Mouse (Mus musculus) heart, embryonic 13.5 days (tissue): ENCODE data around the gene Gfer. TPM values are rescaled to one million over a fixed set of nuclear protein-coding genes. Genes with fewer than 3 reads are reported as not detected.
"Not testable (repeated sequence)": the region's sequence is repeated elsewhere in the genome, so short reads cannot be mapped to it uniquely, and the experiment has no call there.

Experiments
- ATAC-seq: fragments of 200-750 bp; cut with Nextera tagmentation; 2 replicates; pipeline ENCODE4 v1.8.0; 2017; ENCODE audit warnings: moderate TSS enrichment; ENCODE audit not compliant: insufficient number of reproducible peaks, low FRiP score, low TSS enrichment; ENCODE audit errors: extremely low read depth
- H3K27ac ChIP-seq: fragments of 300-500 bp; sonication (generic); replicated peaks from 2 replicates; pipeline ENCODE4 v1.5.1; 2015; ENCODE audit warnings: moderate library complexity, mild to moderate bottlenecking, inconsistent platforms
- H3K27me3 ChIP-seq: fragments of 300-500 bp; sonication (generic); replicated peaks from 2 replicates; pipeline ENCODE4 v1.6.1; 2015; ENCODE audit warnings: mild to moderate bottlenecking, inconsistent platforms
- H3K36me3 ChIP-seq: fragments of 300-500 bp; sonication (generic); 2 replicates; pipeline ENCODE4 v1.6.1; 2015; ENCODE audit warnings: mild to moderate bottlenecking, inconsistent platforms
- H3K4me1 ChIP-seq: fragments of 300-500 bp; sonication (generic); 2 replicates; pipeline ENCODE4 v1.6.1; 2015; ENCODE audit warnings: inconsistent platforms
- H3K4me2 ChIP-seq: fragments of 300-500 bp; sonication (generic); 2 replicates; pipeline ENCODE4 v1.6.1; 2015; ENCODE audit warnings: inconsistent platforms, mild to moderate bottlenecking, moderate library complexity
- H3K4me3 ChIP-seq: fragments of 300-500 bp; sonication (generic); 2 replicates; pipeline ENCODE4 v1.5.1; 2015; ENCODE audit warnings: moderate library complexity, mild to moderate bottlenecking, inconsistent platforms
- H3K9ac ChIP-seq: fragments of 300-500 bp; sonication (generic); 2 replicates; pipeline ENCODE4 v1.6.1; 2015; ENCODE audit warnings: inconsistent platforms, mild to moderate bottlenecking, moderate library complexity
- H3K9me3 ChIP-seq: fragments of 300-500 bp; sonication (generic); 2 replicates; pipeline ENCODE4 v1.6.1; 2016; ENCODE audit warnings: inconsistent platforms
- WGBS: fragments of 180-500 bp; shearing (Covaris S2); methylation state at CpG from one replicate; pipeline ENCODE4 v1.1.7; 2015; ENCODE audit warnings: mixed read lengths; 5-methylcytosine and 5-hydroxymethylcytosine counted together
- polyA plus RNA-seq: library from polyadenylated mRNA; unstranded; fragments of >200 nt; fragmentation: Nextera tagmentation; extraction: Ambion mirVana; gene quantifications from 2 replicates; pipeline ENCODE4 v1.2.1, GENCODE M21; 2015

The Gfer gene
- polyA plus RNA-seq, 1 experiment from 2014 or later, result 31.9 TPM

GRCm38 (mm10) chr17:24687146-24687595, 8.8 kb downstream of the Gfer start:
- Histone ChIP-seq H3K4me1 (peaks cover 25% of the 10 kb centered on the region), H3K9me3 (no peaks in the 10 kb centered on the region), H3K27me3 (peaks cover 57% of the 10 kb centered on the region), H3K4me3 (peak overlapping the region; percentile 47), H3K9ac (peak overlapping the region; percentile 47), H3K27ac (no peak overlapping the region), H3K4me2 (peak overlapping the region; percentile 64), H3K36me3 (peaks cover 9% of the 10 kb centered on the region)
- 2% methylated on average over 25 of the region's 25 CpGs for WGBS
- ATAC-seq, result no peak

- ATAC-seq, result peak; percentile 26; the same call in 1 of the 2 replicates
- Histone ChIP-seq H3K4me3 (peak overlapping the region; percentile 25; the same call in 1 of the 2 replicates), H3K4me1 (peaks cover 25% of the 10 kb centered on the region), H3K9me3 (no peaks in the 10 kb centered on the region), H3K9ac (0 out of 2 replicates have a peak overlapping the region, but pooled peaks have one; percentile 24), H3K36me3 (peaks cover 11% of the 10 kb centered on the region), H3K4me2 (peak overlapping the region; percentile 52), H3K27ac (no peak overlapping the region), H3K27me3 (peaks cover 57% of the 10 kb centered on the region)
- 22% methylated on average over 16 of the region's 16 CpGs for WGBS
These were observed 9.4 kb downstream of the Gfer start for GRCm38 (mm10) chr17:24686514-24686913.

GRCm38 (mm10) chr17:24677500-24678080, 18.4 kb downstream of the Gfer start:
- no peak overlapping the region for H3K4me2 ChIP-seq
- no peak overlapping the region for H3K9ac ChIP-seq
- H3K27me3 ChIP-seq, result no peaks in the 10 kb centered on the region
- no peaks in the 10 kb centered on the region for H3K9me3 ChIP-seq
- no peak overlapping the region for H3K27ac ChIP-seq
- 91% methylated on average over 24 of the region's 24 CpGs for WGBS
- peaks cover 21% of the 10 kb centered on the region for H3K4me1 ChIP-seq
- peaks cover 64% of the 10 kb centered on the region for H3K36me3 ChIP-seq
- ATAC-seq, result no peak
- no peak overlapping the region for H3K4me3 ChIP-seq

- Histone ChIP-seq H3K27me3 (no peaks in the 10 kb centered on the region), H3K4me2 (no peak overlapping the region), H3K4me3 (no peak overlapping the region), H3K4me1 (peaks cover 28% of the 10 kb centered on the region), H3K9me3 (no peaks in the 10 kb centered on the region), H3K27ac (no peak overlapping the region), H3K9ac (no peak overlapping the region), H3K36me3 (peaks cover 57% of the 10 kb centered on the region)
- WGBS, result 90% methylated on average over 5 of the region's 5 CpGs
- no peak for ATAC-seq
These were observed 19.1 kb downstream of the Gfer start for GRCm38 (mm10) chr17:24676877-24677276.

- Histone ChIP-seq H3K36me3 (peaks cover 50% of the 10 kb centered on the region), H3K4me3 (no peak overlapping the region), H3K9me3 (no peaks in the 10 kb centered on the region), H3K27ac (no peak overlapping the region), H3K4me2 (no peak overlapping the region), H3K4me1 (peaks cover 35% of the 10 kb centered on the region), H3K9ac (0 out of 2 replicates have a peak overlapping the region, but pooled peaks have one; percentile 2), H3K27me3 (no peaks in the 10 kb centered on the region)
- 57% methylated on average over 2 of the region's 2 CpGs for WGBS
- no peak for ATAC-seq
These were observed 19.8 kb downstream of the Gfer start for GRCm38 (mm10) chr17:24676187-24676586.

- peak overlapping the region; percentile 56 for H3K9ac ChIP-seq
- H3K9me3 ChIP-seq, result no peaks in the 10 kb centered on the region
- 68% methylated on average over 7 of the region's 7 CpGs for WGBS
- ATAC-seq, result no peak
- no peak overlapping the region for H3K27ac ChIP-seq
- H3K4me1 ChIP-seq, result peaks cover 47% of the 10 kb centered on the region
- no peaks in the 10 kb centered on the region for H3K27me3 ChIP-seq
- H3K36me3 ChIP-seq, result peaks cover 31% of the 10 kb centered on the region
- no peak overlapping the region for H3K4me2 ChIP-seq
- no peak overlapping the region for H3K4me3 ChIP-seq
These were observed 21.7 kb downstream of the Gfer start for GRCm38 (mm10) chr17:24674277-24674676.

- H3K4me3 ChIP-seq, result no peak overlapping the region; the same call in 1 of the 2 replicates
- H3K9ac ChIP-seq, result peak overlapping the region; percentile 98
- WGBS, result 28% methylated on average over 5 of the region's 5 CpGs
- H3K9me3 ChIP-seq, result no peaks in the 10 kb centered on the region
- peaks cover 54% of the 10 kb centered on the region for H3K4me1 ChIP-seq
- no peak for ATAC-seq
- peak overlapping the region; percentile 85 for H3K4me2 ChIP-seq
- no peaks in the 10 kb centered on the region for H3K27me3 ChIP-seq
- H3K36me3 ChIP-seq, result peaks cover 10% of the 10 kb centered on the region
- H3K27ac ChIP-seq, result no peak overlapping the region
These were observed 23.8 kb downstream of the Gfer start for GRCm38 (mm10) chr17:24672141-24672540.

- Histone ChIP-seq H3K4me1 (peaks cover 54% of the 10 kb centered on the region), H3K9ac (peak overlapping the region; percentile 98), H3K36me3 (peaks cover 3% of the 10 kb centered on the region; the same call in 1 of the 2 replicates), H3K4me2 (peak overlapping the region; percentile 85), H3K9me3 (no peaks in the 10 kb centered on the region), H3K27ac (no peak overlapping the region), H3K27me3 (0 out of 2 replicates have a peak, but pooled peaks cover under 1% of the 10 kb centered on the region), H3K4me3 (peak overlapping the region; percentile 87; the same call in 1 of the 2 replicates)
- no peak for ATAC-seq
- WGBS, result 70% methylated on average over 5 of the region's 5 CpGs
These were observed 24.6 kb downstream of the Gfer start for GRCm38 (mm10) chr17:24671346-24671745.

- H3K4me3 ChIP-seq, result peak overlapping the region; percentile 87
- no peaks in the 10 kb centered on the region for H3K9me3 ChIP-seq
- 9% methylated on average over 8 of the region's 8 CpGs for WGBS
- no peak for ATAC-seq
- H3K9ac ChIP-seq, result peak overlapping the region; percentile 98
- peak overlapping the region; percentile 85 for H3K4me2 ChIP-seq
- H3K36me3 ChIP-seq, result peaks cover 3% of the 10 kb centered on the region; the same call in 1 of the 2 replicates
- peaks cover 47% of the 10 kb centered on the region for H3K4me1 ChIP-seq
- H3K27me3 ChIP-seq, result 0 out of 2 replicates have a peak, but pooled peaks cover 7% of the 10 kb centered on the region
- H3K27ac ChIP-seq, result peak overlapping the region; percentile 85
These were observed 25.6 kb downstream of the Gfer start for GRCm38 (mm10) chr17:24670246-24670844.

GRCm38 (mm10) chr17:24669545-24670245, 26.3 kb downstream of the Gfer start, which contains the start of gene Zfp598:
TSS of gene Zfp598 (plus strand) at chr17:24669687.
- WGBS, result under 1% methylated on average over 67 of the region's 80 CpGs
- H3K27ac ChIP-seq, result peak within 1 kb of the TSS; percentile 85
- H3K9ac ChIP-seq, result peak within 1 kb of the TSS; percentile 98
- peak within 1 kb of the TSS; percentile 85 for H3K4me2 ChIP-seq
- H3K4me1 ChIP-seq, result peaks cover 46% of the 10 kb centered on the region
- peak; percentile 97 for ATAC-seq
- H3K27me3 ChIP-seq, result 0 out of 2 replicates have a peak, but pooled peaks cover 8% of the 10 kb centered on the region
- no peaks in the 10 kb centered on the region for H3K9me3 ChIP-seq
- H3K36me3 ChIP-seq, result peaks cover 3% of the 10 kb centered on the region; the same call in 1 of the 2 replicates
- H3K4me3 ChIP-seq, result peak within 1 kb of the TSS; percentile 87

- Histone ChIP-seq H3K27ac (peak overlapping the region; percentile 85), H3K4me3 (peak overlapping the region; percentile 87), H3K4me1 (peaks cover 44% of the 10 kb centered on the region), H3K4me2 (peak overlapping the region; percentile 85), H3K9ac (peak overlapping the region; percentile 98)
- H3K27me3 ChIP-seq, ATAC-seq, H3K9me3 ChIP-seq, H3K36me3 ChIP-seq: not testable (repeated sequence)
- WGBS, result 9% methylated on average over 15 of the region's 15 CpGs
These were observed 26.8 kb downstream of the Gfer start for GRCm38 (mm10) chr17:24669214-24669544.
